9 mouse cellular contexts compared by ENCODE assay signal in the genomic region with DNA sequence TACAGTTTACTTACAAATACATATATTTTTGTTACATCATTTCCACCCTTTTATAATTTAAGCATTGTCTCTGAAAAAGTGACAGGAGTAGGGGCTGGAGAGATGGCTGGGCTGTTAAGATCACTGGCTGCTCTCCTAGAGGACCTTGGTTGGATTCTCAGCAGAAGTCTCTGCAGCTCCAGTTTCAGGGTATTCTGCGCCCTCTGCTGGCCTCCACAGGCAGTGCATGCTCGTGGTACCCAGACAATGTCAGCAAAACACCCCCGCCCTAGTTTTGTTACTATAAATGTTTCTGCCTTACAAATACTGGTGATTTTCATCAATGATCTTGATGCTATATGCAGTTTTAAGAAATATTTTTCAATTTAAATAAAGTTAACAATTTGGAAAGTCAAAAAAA.
DNase-seq lines count a peak whose midpoint lies in the region; ATAC-seq lines count a peak whose summit lies in the region.
"Had no signal": no experiment of that assay in that cellular context is flagged by ENCODE, and none has a peak within 500 bp of the region (broad histone marks: within the 10 kb centered on the region; RNA-seq: fewer than 3 reads in every experiment).

No protein-coding gene starts in this region.

- DNase-seq in heart, postnatal 14 days, result peak; percentile 9 to 35
- DNase-seq in heart, adult 11 months, result no peak
- peak; percentile 6 for DNase-seq in urinary bladder, postnatal 25 days (ENCODE audit: low spot score)
- no peak for DNase-seq in urinary bladder, postnatal 10 days (ENCODE audit: low spot score)
- peak; percentile 65 for DNase-seq in splenic B cell, adult 2 months (ENCODE audit: low read depth, low spot score)
- DNase-seq in cerebellum, adult 9-11 months, result no peak

- H3K27me3 ChIP-seq in splenic B cell, adult 2 months (ENCODE audit: control insufficient read depth, insufficient read depth, low read length, poor library complexity, severe bottlenecking), result no peaks in the 10 kb centered on the region
- H3K27me3 ChIP-seq: hindbrain, embryonic 15.5 days had no signal

- intact Hi-C loops in heart, postnatal 14 days (cut with DNase I), result no loop called here

- H3K36me3 ChIP-seq in splenic B cell, adult 2 months (ENCODE audit: control insufficient read depth, insufficient read depth, low read length, poor library complexity, severe bottlenecking), result no peaks in the 10 kb centered on the region
- H3K36me3 ChIP-seq: hindbrain, embryonic 15.5 days had no signal

- ATAC-seq in inflammation-experienced regulatory T-cells, adult 6 months, result peak; percentile 46
- ATAC-seq in frontal cortex, adult (ENCODE audit: low TSS enrichment), result no peak

Comparison
In these comparisons a context has a peak if more than half of its experiments do, and no peak if none do; other contexts are left out.
1. DNase-seq: peak in heart, postnatal 14 days (2 of 2), urinary bladder, postnatal 25 days (single experiment) and splenic B cell, adult 2 months (single experiment); none in heart, adult 11 months (single experiment), urinary bladder, postnatal 10 days (single experiment) and cerebellum, adult 9-11 months (single experiment).